Mouse (Mus musculus): Measurements from ENCODE around the gene Mast1.

- TF ChIP-seq TAL1 (IDR thresholded peaks at IDR 0.05; ENCODE audit: low read length) (no peak), GATA1 (IDR thresholded peaks at IDR 0.05; ENCODE audit: low read length) (no peak)
Observed at GRCm38 (mm10) chr8:84966603-84967002, 29.4 kb upstream of the Mast1 start.

Measured in erythroblast, embryonic 14.5 days (primary cell).